Mouse (Mus musculus) embryonic facial prominence, embryonic 14.5 days (tissue): Measurements from ENCODE around the gene Hacd4. TPM values are rescaled to one million over a fixed set of nuclear protein-coding genes. Genes with fewer than 3 reads are reported as not detected.

ENCODE experiments used
- ATAC-seq: fragments of 200-750 bp; cut with Nextera tagmentation; 2 replicates; pipeline ENCODE4 v1.8.0; 2017; ENCODE audit warnings: low read depth, moderate number of reproducible peaks, moderate TSS enrichment
- DNase-seq: peaks from one replicate; pipeline ENCODE4 v3.0.0-alpha.2; 2015; ENCODE audit warnings: low spot score
- H3K27ac ChIP-seq: fragments of 300-500 bp; sonication (generic); replicated peaks from 2 replicates; pipeline ENCODE4 v1.5.1; 2014; ENCODE audit warnings: low read depth, mild to moderate bottlenecking, low read length, moderate library complexity
- H3K27me3 ChIP-seq: fragments of 300-500 bp; sonication (generic); replicated peaks from 2 replicates; pipeline ENCODE4 v1.6.1; 2014; ENCODE audit warnings: low read length; ENCODE audit not compliant: control insufficient read depth, insufficient read depth
- H3K36me3 ChIP-seq: fragments of 300-500 bp; sonication (generic); 2 replicates; pipeline ENCODE4 v1.6.1; 2014; ENCODE audit warnings: low read length, mixed read lengths; ENCODE audit not compliant: control insufficient read depth, insufficient read depth
- H3K4me1 ChIP-seq: fragments of 300-500 bp; sonication (generic); 2 replicates; pipeline ENCODE4 v1.6.1; 2014; ENCODE audit warnings: antibody characterized with exemption, low read length; ENCODE audit not compliant: control insufficient read depth, insufficient read depth
- H3K4me2 ChIP-seq: fragments of 300-500 bp; sonication (generic); 2 replicates; pipeline ENCODE4 v1.6.1; 2014; ENCODE audit warnings: low read depth, mild to moderate bottlenecking, low read length, moderate library complexity, mixed read lengths
- H3K4me3 ChIP-seq: fragments of 300-500 bp; sonication (generic); 2 replicates; pipeline ENCODE4 v1.5.1; 2014; ENCODE audit warnings: low read depth, mild to moderate bottlenecking, low read length
- H3K9ac ChIP-seq: fragments of 300-500 bp; sonication (generic); 2 replicates; pipeline ENCODE4 v1.6.1; 2014; ENCODE audit warnings: low read depth, mild to moderate bottlenecking, low read length, moderate library complexity, mixed read lengths
- H3K9me3 ChIP-seq: fragments of 300-500 bp; sonication (generic); 2 replicates; pipeline ENCODE4 v1.6.1; 2016; ENCODE audit warnings: low read length; ENCODE audit not compliant: control insufficient read depth
- WGBS: fragments of 180-500 bp; shearing (Covaris S2); extraction: QIAGEN DNeasy Blood & Tissue Kit; methylation state at CpG from one replicate; pipeline ENCODE4 v1.1.7; 2014; 5-methylcytosine and 5-hydroxymethylcytosine counted together
- polyA plus RNA-seq: library from polyadenylated mRNA; unstranded; fragments of >200 nt; fragmentation: Nextera tagmentation; extraction: Ambion mirVana; gene quantifications from 2 replicates; pipeline ENCODE4 v1.2.1, GENCODE M21; 2014

The Hacd4 gene
- 11.8 and 12.6 TPM in 2 replicates for polyA plus RNA-seq

- Histone ChIP-seq H3K9ac (peak within 1 kb of the TSS; percentile 65), H3K36me3 (no peaks in the 10 kb centered on the region), H3K4me2 (peak within 1 kb of the TSS; percentile 79), H3K27ac (peak within 1 kb of the TSS; percentile 61), H3K4me3 (peak within 1 kb of the TSS; percentile 44), H3K27me3 (no peaks in the 10 kb centered on the region), H3K9me3 (no peaks in the 10 kb centered on the region), H3K4me1 (peaks cover 24% of the 10 kb centered on the region)
- WGBS: 4% methylated on average over 13 of the region's 14 CpGs
- peak; percentile 92 for ATAC-seq
- peak; percentile 70 for DNase-seq
Measured at GRCm38 (mm10) chr4:88438326-88438989, at the start of gene Hacd4. Hacd4 (minus strand) TSS chr4:88438928.

- ATAC-seq (no peak), DNase-seq (no peak)
- H3K36me3 ChIP-seq: no peaks in the 10 kb centered on the region
- H3K27ac ChIP-seq: no peak overlapping the region
- no peak overlapping the region for H3K4me2 ChIP-seq
- H3K9me3 ChIP-seq: no peaks in the 10 kb centered on the region
- H3K9ac ChIP-seq: no peak overlapping the region
- H3K4me3 ChIP-seq: no peak overlapping the region
- WGBS: 78% methylated on average over 3 of the region's 3 CpGs
- no peaks in the 10 kb centered on the region for H3K4me1 ChIP-seq
- H3K27me3 ChIP-seq: no peaks in the 10 kb centered on the region
Measured at GRCm38 (mm10) chr4:88488107-88488506, 49.4 kb upstream of the Hacd4 start.

- no peak overlapping the region for H3K4me3 ChIP-seq
- H3K9ac ChIP-seq: no peak overlapping the region
- no peak for DNase-seq
- no peaks in the 10 kb centered on the region for H3K36me3 ChIP-seq
- no peaks in the 10 kb centered on the region for H3K27me3 ChIP-seq
- WGBS: 36% methylated on average over 6 of the region's 6 CpGs
- H3K4me2 ChIP-seq: no peak overlapping the region
- H3K27ac ChIP-seq: 0 out of 2 replicates have a peak overlapping the region, but pooled peaks have one; percentile 11
- peaks cover 6% of the 10 kb centered on the region for H3K4me1 ChIP-seq
- no peaks in the 10 kb centered on the region for H3K9me3 ChIP-seq
- peak; percentile 84 for ATAC-seq
Measured at GRCm38 (mm10) chr4:88480130-88480529, 41.4 kb upstream of the Hacd4 start.

- H3K4me1 ChIP-seq: peaks cover 6% of the 10 kb centered on the region
- ATAC-seq (peak; percentile 41; the same call in 1 of the 2 replicates), DNase-seq (peak; percentile 52)
- WGBS: 69% methylated on average over 9 of the region's 9 CpGs
- H3K36me3 ChIP-seq: no peaks in the 10 kb centered on the region
- no peak overlapping the region for H3K4me3 ChIP-seq
- H3K4me2 ChIP-seq: no peak overlapping the region
- H3K9ac ChIP-seq: no peak overlapping the region
- H3K27me3 ChIP-seq: no peaks in the 10 kb centered on the region
- H3K9me3 ChIP-seq: no peaks in the 10 kb centered on the region
- 0 out of 2 replicates have a peak overlapping the region, but pooled peaks have one; percentile 1 for H3K27ac ChIP-seq
Measured at GRCm38 (mm10) chr4:88478809-88479186, 40.1 kb upstream of the Hacd4 start.

GRCm38 (mm10) chr4:88478177-88478808 lies 39.6 kb upstream of the Hacd4 start:
- Histone ChIP-seq H3K4me2 (no peak overlapping the region), H3K4me3 (no peak overlapping the region), H3K9me3 (no peaks in the 10 kb centered on the region), H3K4me1 (peaks cover 6% of the 10 kb centered on the region), H3K36me3 (no peaks in the 10 kb centered on the region), H3K27me3 (no peaks in the 10 kb centered on the region), H3K27ac (0 out of 2 replicates have a peak overlapping the region, but pooled peaks have one; percentile 1), H3K9ac (no peak overlapping the region)
- DNase-seq (peak; percentile 34), ATAC-seq (peak; percentile 50; the same call in 1 of the 2 replicates)
- WGBS: 61% methylated on average over 4 of the region's 4 CpGs

- 46% methylated on average over 4 of the region's 4 CpGs for WGBS
- no peaks in the 10 kb centered on the region for H3K36me3 ChIP-seq
- H3K4me2 ChIP-seq: no peak overlapping the region
- DNase-seq (peak; percentile 80), ATAC-seq (no peak)
- peaks cover 6% of the 10 kb centered on the region for H3K4me1 ChIP-seq
- no peaks in the 10 kb centered on the region for H3K9me3 ChIP-seq
- H3K27me3 ChIP-seq: no peaks in the 10 kb centered on the region
- 0 out of 2 replicates have a peak overlapping the region, but pooled peaks have one; percentile 36 for H3K27ac ChIP-seq
- no peak overlapping the region for H3K9ac ChIP-seq
- H3K4me3 ChIP-seq: no peak overlapping the region
Measured at GRCm38 (mm10) chr4:88476511-88477210, 37.9 kb upstream of the Hacd4 start.

- Histone ChIP-seq H3K9ac (no peak overlapping the region), H3K4me3 (no peak overlapping the region), H3K4me1 (peaks cover 6% of the 10 kb centered on the region), H3K27ac (0 out of 2 replicates have a peak overlapping the region, but pooled peaks have one; percentile 36), H3K36me3 (no peaks in the 10 kb centered on the region), H3K9me3 (no peaks in the 10 kb centered on the region), H3K27me3 (no peaks in the 10 kb centered on the region), H3K4me2 (no peak overlapping the region)
- ATAC-seq: no peak
- no peak for DNase-seq
- 85% methylated on average over 3 of the region's 3 CpGs for WGBS
Measured at GRCm38 (mm10) chr4:88476084-88476483, 37.4 kb upstream of the Hacd4 start.

GRCm38 (mm10) chr4:88471528-88471927 lies 32.8 kb upstream of the Hacd4 start:
- Histone ChIP-seq H3K4me2 (no peak overlapping the region), H3K4me3 (no peak overlapping the region), H3K4me1 (no peaks in the 10 kb centered on the region), H3K9me3 (no peaks in the 10 kb centered on the region), H3K27me3 (no peaks in the 10 kb centered on the region), H3K27ac (no peak overlapping the region), H3K36me3 (no peaks in the 10 kb centered on the region), H3K9ac (no peak overlapping the region)
- DNase-seq (no peak), ATAC-seq (no peak)
- WGBS: 66% methylated on average over 2 of the region's 2 CpGs
